Mouse (Mus musculus) fibroblast of lung, adult 2 months (primary cell): ENCODE measurements around the gene Zan.

ENCODE experiments used
- DNase-seq: peaks from one replicate; pipeline ENCODE4 v3.0.0-alpha.2; 2011; ENCODE audit warnings: low read depth

Gene Zan

DNA sequence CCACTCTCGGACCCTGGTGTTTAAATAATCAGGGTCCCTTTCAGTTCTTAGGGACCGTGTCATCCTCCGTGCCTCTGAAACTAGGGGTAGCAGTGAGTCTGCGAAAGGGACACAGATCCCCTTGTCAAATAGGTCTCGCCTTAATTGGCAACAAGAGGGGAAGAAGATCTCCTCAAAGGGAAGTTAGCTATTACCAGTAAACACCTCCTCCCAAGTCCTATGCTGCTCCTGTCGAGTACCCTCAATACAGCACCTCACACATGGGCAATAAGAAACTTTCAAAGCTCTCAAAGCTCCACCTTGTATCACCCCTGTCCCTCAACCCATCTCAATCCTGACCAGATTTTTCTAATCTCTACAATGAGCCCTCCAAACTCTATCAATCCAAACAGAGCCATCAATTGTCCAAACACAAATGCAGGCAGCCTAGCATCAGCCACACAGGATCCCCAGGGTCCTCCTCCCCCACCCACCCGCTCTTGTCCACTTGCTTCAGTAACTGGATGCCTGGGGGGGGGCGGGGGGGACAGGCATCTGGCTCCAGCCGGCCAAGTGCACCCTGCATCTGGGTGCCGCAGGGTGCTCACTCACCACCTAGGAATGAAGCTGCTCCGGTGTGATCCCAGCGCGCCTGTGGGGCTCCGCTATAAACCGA is 143.9 kb downstream of the Zan start:
- DNase-seq: no peak

GRCm38 (mm10) chr5:137330910-137331309 is 146.0 kb downstream of the Zan start:
- DNase-seq: no peak
